Mouse (Mus musculus): ENCODE data around the gene Gne. TPM values are rescaled to one million over a fixed set of nuclear protein-coding genes. Genes with fewer than 3 reads are reported as not detected.

Gne gene
- polyA plus RNA-seq, 2 experiments, result 8.5 to 21.3 TPM

- ATAC-seq (ENCODE audit: insufficient read depth), result no peak
- WGBS (ENCODE audit: insufficient replicate concordance), result 53% methylated on average over 4 of the region's 4 CpGs
- no peak for DNase-seq (ENCODE audit: low read depth in 3 of 3, low spot score in 3 of 3)
These were observed 28.8 kb upstream of the Gne start for GRCm38 (mm10) chr4:44112741-44113140.

GRCm38 (mm10) chr4:44110771-44111170 is 26.8 kb upstream of the Gne start:
- WGBS (ENCODE audit: insufficient replicate concordance), result 73% methylated on average over 7 of the region's 7 CpGs
- H3K27ac ChIP-seq, result no peak overlapping the region
- TF ChIP-seq CTCF (IDR thresholded peaks at IDR 0.05; ENCODE audit: low read depth) (no peak), EP300 (IDR thresholded peaks at IDR 0.05; ENCODE audit: low read depth) (no peak)
- H3K4me3 ChIP-seq (ENCODE audit: insufficient read depth in 1 of 2, low read depth in 2 of 2, low read length in 2 of 2), result no peak overlapping the region
- H3K9me3 ChIP-seq (ENCODE audit: control insufficient read depth, low read length), result no peaks in the 10 kb centered on the region
- no peaks in the 10 kb centered on the region for H3K36me3 ChIP-seq (replicated peaks; ENCODE audit: control insufficient read depth, insufficient read depth, low read depth)
- H3K9ac ChIP-seq (replicated peaks), result no peak overlapping the region
- H3K4me1 ChIP-seq (replicated peaks; ENCODE audit: control insufficient read depth in 2 of 2, insufficient read depth in 2 of 2, low read length in 1 of 2), result peaks cover 0 to 7% of the 10 kb centered on the region in 2 experiments; a peak in 1 of 4 replicates
- DNase-seq (ENCODE audit: low read depth in 3 of 3, low spot score in 3 of 3), result no peak
- no peaks in the 10 kb centered on the region for H3K27me3 ChIP-seq (ENCODE audit: control insufficient read depth, insufficient read depth, low read length)
- H3K4me2 ChIP-seq (ENCODE audit: low read depth), result no peak overlapping the region
- no peak for ATAC-seq (ENCODE audit: insufficient read depth)

More at GRCm38 (mm10) chr4:44112741-44113140, 28.8 kb upstream of the Gne start:
- no peak for TF ChIP-seq EP300 (IDR thresholded peaks at IDR 0.05; ENCODE audit: low read depth)
- TF ChIP-seq CTCF (IDR thresholded peaks at IDR 0.05; ENCODE audit: low read depth), result 0 out of 2 replicates have a peak, but pooled peaks have one; percentile 11
- Histone ChIP-seq H3K36me3 (replicated peaks; ENCODE audit: control insufficient read depth, insufficient read depth, low read depth) (no peaks in the 10 kb centered on the region), H3K9ac (replicated peaks) (no peak overlapping the region), H3K4me1 (replicated peaks; ENCODE audit: control insufficient read depth in 2 of 2, insufficient read depth in 2 of 2, low read length in 1 of 2) (peaks cover 0 to 4% of the 10 kb centered on the region in 2 experiments; a peak in 1 of 4 replicates), H3K4me3 (ENCODE audit: insufficient read depth in 1 of 2, low read depth in 2 of 2, low read length in 2 of 2) (no peak overlapping the region), H3K9me3 (ENCODE audit: control insufficient read depth, low read length) (no peaks in the 10 kb centered on the region), H3K4me2 (ENCODE audit: low read depth) (no peak overlapping the region), H3K27me3 (ENCODE audit: control insufficient read depth, insufficient read depth, low read length) (no peaks in the 10 kb centered on the region), H3K27ac (no peak overlapping the region)

GRCm38 (mm10) chr4:44108297-44108696 is 24.3 kb upstream of the Gne start:
- Histone ChIP-seq H3K9me3 (ENCODE audit: control insufficient read depth, low read length) (no peaks in the 10 kb centered on the region), H3K4me1 (replicated peaks; ENCODE audit: control insufficient read depth in 2 of 2, insufficient read depth in 2 of 2, low read length in 1 of 2) (peaks cover 0 to 9% of the 10 kb centered on the region in 2 experiments; a peak in 1 of 4 replicates), H3K4me3 (ENCODE audit: insufficient read depth in 1 of 2, low read depth in 2 of 2, low read length in 2 of 2) (no peak overlapping the region), H3K36me3 (replicated peaks; ENCODE audit: control insufficient read depth, insufficient read depth, low read depth) (no peaks in the 10 kb centered on the region), H3K27ac (no peak overlapping the region), H3K9ac (replicated peaks) (no peak overlapping the region), H3K27me3 (ENCODE audit: control insufficient read depth, insufficient read depth, low read length) (no peaks in the 10 kb centered on the region), H3K4me2 (ENCODE audit: low read depth) (no peak overlapping the region)
- no peak for TF ChIP-seq CTCF (IDR thresholded peaks at IDR 0.05; ENCODE audit: low read depth)
- no peak for TF ChIP-seq EP300 (IDR thresholded peaks at IDR 0.05; ENCODE audit: low read depth)
- ATAC-seq (ENCODE audit: insufficient read depth) (no peak), DNase-seq (ENCODE audit: low read depth in 3 of 3, low spot score in 3 of 3) (no peak)
- WGBS (ENCODE audit: insufficient replicate concordance), result 82% methylated on average over 6 of the region's 6 CpGs

GRCm38 (mm10) chr4:44107339-44107738 is 23.4 kb upstream of the Gne start:
- Histone ChIP-seq H3K27ac (no peak overlapping the region), H3K4me2 (ENCODE audit: low read depth) (no peak overlapping the region), H3K9ac (replicated peaks) (no peak overlapping the region), H3K36me3 (replicated peaks; ENCODE audit: control insufficient read depth, insufficient read depth, low read depth) (no peaks in the 10 kb centered on the region), H3K9me3 (ENCODE audit: control insufficient read depth, low read length) (no peaks in the 10 kb centered on the region), H3K4me1 (replicated peaks; ENCODE audit: control insufficient read depth in 2 of 2, insufficient read depth in 2 of 2, low read length in 1 of 2) (peaks cover 0 to 7% of the 10 kb centered on the region in 2 experiments; a peak in 1 of 4 replicates), H3K4me3 (ENCODE audit: insufficient read depth in 1 of 2, low read depth in 2 of 2, low read length in 2 of 2) (no peak overlapping the region), H3K27me3 (ENCODE audit: control insufficient read depth, insufficient read depth, low read length) (no peaks in the 10 kb centered on the region)
- whole genome bisulfite sequencing (ENCODE audit: insufficient replicate concordance), result 27% methylated on average over 6 of the region's 6 CpGs
- DNase-seq (ENCODE audit: low read depth in 3 of 3, low spot score in 3 of 3) (no peak), ATAC-seq (ENCODE audit: insufficient read depth) (no peak)
- no peak for TF ChIP-seq CTCF (IDR thresholded peaks at IDR 0.05; ENCODE audit: low read depth)
- no peak for TF ChIP-seq EP300 (IDR thresholded peaks at IDR 0.05; ENCODE audit: low read depth)

- DNase-seq (ENCODE audit: low read depth in 3 of 3, low spot score in 3 of 3), result no peak
- no peaks in the 10 kb centered on the region for H3K9me3 ChIP-seq (ENCODE audit: control insufficient read depth, low read length)
- no peak overlapping the region for H3K9ac ChIP-seq (replicated peaks)
- no peaks in the 10 kb centered on the region for H3K27me3 ChIP-seq (ENCODE audit: control insufficient read depth, insufficient read depth, low read length)
- H3K36me3 ChIP-seq (replicated peaks; ENCODE audit: control insufficient read depth, insufficient read depth, low read depth), result no peaks in the 10 kb centered on the region
- H3K4me3 ChIP-seq (ENCODE audit: insufficient read depth in 1 of 2, low read depth in 2 of 2, low read length in 2 of 2), result no peak overlapping the region
- 14% methylated on average over 18 of the region's 18 CpGs for WGBS (ENCODE audit: insufficient replicate concordance)
- no peak for TF ChIP-seq CTCF (IDR thresholded peaks at IDR 0.05; ENCODE audit: low read depth)
- TF ChIP-seq EP300 (IDR thresholded peaks at IDR 0.05; ENCODE audit: low read depth), result no peak
- no peak overlapping the region for H3K27ac ChIP-seq
- H3K4me2 ChIP-seq (ENCODE audit: low read depth), result no peak overlapping the region
- peaks cover 0 to 7% of the 10 kb centered on the region in 2 experiments; a peak in 1 of 4 replicates for H3K4me1 ChIP-seq (replicated peaks; ENCODE audit: control insufficient read depth in 2 of 2, insufficient read depth in 2 of 2, low read length in 1 of 2)
- no peak for ATAC-seq (ENCODE audit: insufficient read depth)
These were observed 22.4 kb upstream of the Gne start for GRCm38 (mm10) chr4:44106297-44106821.

Data from liver, embryonic 14.5 days (tissue).